Mouse (Mus musculus) cerebellum, adult 2 months (tissue): ENCODE results near the gene Osbpl11.

Experiments used
- CTCF ChIP-seq: fragments of 200-500 bp; IDR thresholded peaks from 2 replicates; pipeline ENCODE4 v1.5.1; 2011; ENCODE audit warnings: low read depth, mild to moderate bottlenecking, control low read depth, low read length, moderate library complexity, borderline replicate concordance; ENCODE audit not compliant: insufficient read depth
- POLR2A ChIP-seq: fragments of 200-500 bp; IDR thresholded peaks from 2 replicates; pipeline ENCODE4 v1.6.1; 2011; ENCODE audit warnings: low read length, control low read depth, borderline replicate concordance; ENCODE audit not compliant: insufficient read depth

GRCm38 (mm10) chr16:33195686-33196313 is 10.9 kb downstream of the Osbpl11 start:
- TF ChIP-seq POLR2A, result no peak
- no peak; the same call in 1 of the 2 replicates for TF ChIP-seq CTCF
